Mouse (Mus musculus): ENCODE measurements at regions not wholly inside any gene's neighbourhood (a gene's known extent, or its start where the extent isn't known, plus 50 kb on each side); places are given as distances from the start of the nearest gene placed in this dataset.

GRCm38 (mm10) chr14:101267536-101267935 is 67.4 kb upstream of the Prr30 start:
- TF ChIP-seq CTCF (conservative IDR thresholded peaks at IDR 0.05; ENCODE audit: low read length) (no peak), POU5F1 (IDR thresholded peaks at IDR 0.05; ENCODE audit: borderline replicate concordance, low read length) (no peak), NANOG (IDR thresholded peaks at IDR 0.05; ENCODE audit: borderline replicate concordance, low read length) (no peak)

All from E14TG2a.4 (cell line).